Mouse (Mus musculus) thymus, postnatal 36 days (tissue): ENCODE data around the gene Gdpd2.
A peak's percentile ranks its signal among the peaks of the same experiment; 100 is the strongest.

ENCODE experiments used
- DNase-seq, 2 experiments: peaks; one replicate each; pipeline ENCODE4 v3.0.0; 2022; ENCODE audit warnings: mixed read lengths in 2 of 2

The Gdpd2 gene

DNA sequence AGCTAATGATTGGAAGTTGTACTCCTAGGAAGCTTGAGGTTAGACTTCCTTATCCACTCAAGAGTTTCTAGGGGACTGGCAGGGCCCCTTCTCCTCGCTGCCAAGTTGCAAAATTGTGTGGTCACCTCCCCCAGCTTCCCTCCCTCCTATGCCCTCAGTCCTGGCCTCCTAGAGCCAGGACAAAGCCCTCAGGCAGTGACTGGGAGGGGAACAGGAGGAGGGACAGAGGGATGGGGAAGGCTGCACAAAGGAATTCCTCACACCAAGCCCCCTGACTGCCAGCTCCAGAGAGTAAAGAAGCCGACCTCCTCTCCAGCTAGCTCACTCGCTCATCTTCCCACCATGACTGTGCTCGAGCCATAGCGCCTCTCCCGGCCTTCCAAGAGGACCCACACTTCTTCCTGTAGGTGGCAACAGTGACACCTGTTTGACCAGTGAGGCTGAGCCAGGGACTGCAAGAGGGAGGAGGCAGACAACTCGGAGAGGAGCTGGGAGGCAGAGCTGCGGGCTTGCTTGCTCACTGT is at the start of gene Gdpd2:
Gene Gdpd2 (plus strand): TSS at position 209 of the 524 bp plus-strand sequence.
- no peak for DNase-seq

DNA sequence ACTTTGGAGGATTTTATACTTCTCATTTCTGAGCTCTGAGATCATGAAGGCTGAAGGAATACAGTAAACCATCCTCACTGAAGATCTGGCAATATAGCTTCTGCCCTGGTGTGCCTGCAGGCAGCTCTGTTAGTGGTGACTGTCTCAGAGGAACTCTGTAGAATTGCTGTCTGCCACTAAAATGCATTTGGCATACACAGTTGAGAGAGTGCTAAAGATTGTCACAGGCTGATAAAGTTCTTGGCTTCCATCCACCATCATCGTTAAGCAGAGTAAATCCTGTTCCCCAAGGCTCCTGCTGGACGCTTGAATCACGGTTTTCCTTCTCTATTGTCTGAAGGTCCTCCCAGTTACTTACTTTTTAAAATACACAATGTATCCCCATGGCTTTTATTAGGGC is 43.1 kb upstream of the Gdpd2 start:
- DNase-seq, result no peak

DNA sequence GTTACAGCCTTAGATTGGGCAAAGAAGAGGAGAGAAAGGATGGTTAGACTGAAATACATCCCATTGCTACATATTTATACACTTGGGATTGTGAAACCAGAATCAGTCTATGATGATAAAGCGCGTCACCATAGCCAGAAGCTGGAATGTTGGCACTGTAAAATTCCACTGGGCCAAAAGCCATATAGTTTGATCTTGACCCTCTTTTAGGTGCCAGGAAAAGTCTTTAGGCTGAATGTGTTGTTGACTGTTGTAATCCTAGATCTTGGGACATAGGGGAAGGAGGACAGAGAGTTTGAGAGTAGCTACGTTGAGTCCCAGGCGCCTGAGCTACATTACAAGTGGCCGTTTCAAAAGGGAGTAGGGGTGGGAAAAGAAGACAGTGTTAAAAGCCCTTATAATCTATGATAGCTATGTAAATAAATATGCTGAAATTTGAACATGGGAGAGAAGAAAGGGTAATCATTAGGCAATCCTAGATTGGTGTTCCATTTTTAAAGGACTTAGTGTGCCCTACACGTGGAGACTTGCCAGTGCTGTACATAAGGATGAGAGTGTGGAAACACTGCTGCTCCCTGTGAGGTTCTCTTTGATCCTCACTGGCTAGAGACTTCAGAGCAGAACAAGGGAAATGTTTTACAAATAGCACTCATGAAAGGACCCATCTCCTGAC is 42.2 kb upstream of the Gdpd2 start:
- no peak for DNase-seq

DNA sequence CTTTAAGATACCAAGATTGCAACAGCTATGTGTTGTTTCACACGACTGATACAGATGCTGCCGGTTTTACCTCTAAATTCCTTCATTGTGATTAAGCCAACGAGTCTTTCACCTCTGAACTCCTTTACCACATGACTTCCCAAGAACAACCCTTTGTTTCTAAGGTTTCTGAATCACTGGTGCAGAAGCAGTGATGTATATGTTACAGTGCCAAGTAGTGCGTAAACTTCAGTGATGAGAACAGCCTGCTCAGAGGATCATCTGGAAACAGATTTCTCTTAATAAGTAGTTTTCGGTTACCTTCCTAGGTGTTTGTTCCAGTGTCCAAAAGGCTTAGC is 41.7 kb upstream of the Gdpd2 start:
- no peak for DNase-seq

DNA sequence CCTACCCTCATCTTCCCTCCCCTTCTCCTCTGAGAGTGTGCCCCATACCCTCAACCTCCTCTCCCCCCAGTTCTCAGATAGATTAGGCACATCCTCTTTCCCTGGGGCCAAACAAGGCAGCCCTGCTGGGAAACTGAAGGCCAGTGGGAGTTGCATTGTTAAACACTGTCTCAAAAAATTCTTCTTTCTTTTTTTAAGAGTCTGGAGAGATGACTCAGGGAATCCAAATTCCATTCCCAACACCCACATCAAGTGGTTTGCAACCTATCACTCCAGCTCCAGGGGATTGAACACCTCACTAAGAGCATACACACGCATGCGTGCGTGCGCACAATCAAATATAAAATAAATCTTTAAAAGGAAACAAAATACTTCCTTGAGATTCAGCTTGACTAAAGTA is 32.9 kb upstream of the Gdpd2 start:
- no peak for DNase-seq

DNA sequence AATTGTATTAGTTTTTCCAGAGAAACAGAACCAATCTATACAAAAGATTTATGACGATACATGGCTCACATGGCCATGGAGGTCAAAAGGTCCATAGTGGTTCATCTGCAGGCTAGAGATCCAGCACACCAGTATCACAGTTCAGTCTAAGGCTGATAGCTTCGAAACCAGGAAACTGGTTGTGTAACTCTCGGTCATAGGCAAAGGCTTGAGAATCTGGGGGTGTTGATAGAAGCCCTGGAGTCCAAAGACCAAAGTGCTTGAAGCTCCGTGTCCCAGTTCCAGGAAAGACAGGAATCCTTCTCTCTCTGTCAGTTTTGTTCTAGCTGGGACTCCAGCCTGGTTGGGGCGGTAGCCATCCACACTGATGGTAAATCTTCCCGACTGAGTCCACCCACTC is 21.6 kb upstream of the Gdpd2 start:
- no peak for DNase-seq

DNA sequence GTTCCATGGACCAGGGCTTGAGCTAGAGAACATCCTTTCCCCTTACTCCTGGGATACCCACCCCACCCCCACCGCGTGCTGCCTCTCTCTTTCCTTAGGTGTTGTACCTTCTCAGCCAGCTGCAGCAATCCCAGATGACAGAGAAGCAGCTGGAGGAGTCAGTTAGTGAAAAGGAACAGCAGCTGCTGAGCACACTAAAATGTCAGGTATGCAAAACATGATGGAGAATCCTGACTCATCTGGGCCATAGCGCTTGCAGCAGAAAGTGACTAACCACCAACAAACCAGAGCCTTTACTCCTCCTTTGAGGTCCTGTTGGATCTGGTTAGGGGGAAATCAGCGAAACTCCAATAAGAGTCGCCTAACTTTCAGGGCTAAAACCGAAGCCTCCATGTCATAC is 13.5 kb upstream of the Gdpd2 start:
- no peak for DNase-seq

DNA sequence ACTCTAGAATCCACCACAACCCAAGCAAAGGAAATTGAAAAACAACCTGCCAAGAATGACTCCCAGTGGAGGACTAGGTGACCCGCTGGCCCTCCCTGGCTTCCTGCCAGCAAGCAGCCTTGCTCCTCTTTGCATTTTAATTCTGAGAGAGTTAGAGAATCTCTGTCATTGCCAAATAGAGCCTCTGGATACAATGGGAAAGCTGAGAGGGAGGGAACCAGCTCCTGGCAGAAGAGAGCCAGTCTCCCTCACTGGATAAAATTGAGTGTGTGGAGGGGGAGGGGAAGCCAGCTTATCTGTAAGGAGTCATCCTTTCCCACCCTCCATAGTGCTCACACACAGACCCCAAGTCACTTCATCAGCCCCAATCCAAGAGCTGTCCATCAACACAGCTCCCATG is 726 bp upstream of the Gdpd2 start:
- DNase-seq, result no peak

DNA sequence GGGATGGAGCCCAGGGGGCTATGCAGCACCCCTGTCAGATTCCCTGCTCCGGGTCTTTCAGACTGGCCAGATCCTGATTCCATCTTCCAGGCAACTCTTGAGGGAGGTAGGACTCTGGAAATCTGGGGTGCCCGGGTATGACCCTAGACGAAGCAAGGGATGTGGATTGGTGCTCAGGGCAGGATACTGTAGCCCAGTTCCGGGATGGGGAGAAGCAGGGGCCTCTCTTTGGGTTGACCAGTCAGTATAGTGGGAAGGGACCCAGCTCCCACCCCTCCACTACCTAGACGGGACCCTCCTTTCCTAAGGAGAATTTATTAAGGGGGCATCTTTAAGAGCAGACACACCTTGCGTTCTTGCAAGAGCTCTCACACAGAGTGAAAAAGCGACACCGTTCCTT is 593 bp downstream of the Gdpd2 start:
- no peak for DNase-seq

DNA sequence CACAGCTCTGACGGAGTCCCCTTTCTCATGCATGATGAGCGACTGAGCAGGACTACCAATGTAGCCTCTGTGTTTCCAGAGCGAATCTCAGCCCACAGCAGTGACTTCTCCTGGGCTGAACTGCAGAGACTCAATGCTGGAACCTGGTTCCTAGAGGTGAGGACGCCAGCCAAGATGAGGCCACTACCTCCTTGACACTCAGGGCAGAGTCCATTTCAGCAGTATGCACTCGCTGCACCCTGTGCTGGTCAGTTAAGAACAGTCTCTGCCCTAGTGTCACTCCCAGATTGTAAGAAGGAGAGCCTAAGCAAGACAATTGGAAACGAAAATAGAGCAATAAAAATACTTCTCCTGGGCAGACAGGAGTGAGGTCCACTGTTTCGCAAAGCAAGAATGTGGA is 4.7 kb downstream of the Gdpd2 start:
- no peak for DNase-seq

DNA sequence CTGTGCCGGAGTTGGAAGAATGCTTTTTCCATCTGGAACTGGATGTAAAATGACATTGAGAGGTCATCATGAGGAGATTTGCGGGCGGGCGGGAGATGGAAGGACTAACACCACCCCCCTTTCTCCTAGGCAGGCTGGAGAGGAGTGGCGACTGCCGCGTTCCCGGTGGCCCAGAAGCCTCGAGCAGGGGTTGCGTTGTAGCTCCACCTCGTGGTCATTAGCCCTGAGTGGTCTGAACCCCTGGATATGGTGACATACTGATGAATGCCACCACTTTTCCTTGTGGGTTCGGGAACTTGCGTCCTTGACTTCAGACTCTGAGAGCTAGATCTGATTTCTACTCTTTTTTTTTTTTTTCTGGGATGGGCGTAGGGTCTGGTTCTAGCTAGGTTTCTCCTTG is 9.2 kb downstream of the Gdpd2 start:
- DNase-seq, result peak; percentile 6 to 8

DNA sequence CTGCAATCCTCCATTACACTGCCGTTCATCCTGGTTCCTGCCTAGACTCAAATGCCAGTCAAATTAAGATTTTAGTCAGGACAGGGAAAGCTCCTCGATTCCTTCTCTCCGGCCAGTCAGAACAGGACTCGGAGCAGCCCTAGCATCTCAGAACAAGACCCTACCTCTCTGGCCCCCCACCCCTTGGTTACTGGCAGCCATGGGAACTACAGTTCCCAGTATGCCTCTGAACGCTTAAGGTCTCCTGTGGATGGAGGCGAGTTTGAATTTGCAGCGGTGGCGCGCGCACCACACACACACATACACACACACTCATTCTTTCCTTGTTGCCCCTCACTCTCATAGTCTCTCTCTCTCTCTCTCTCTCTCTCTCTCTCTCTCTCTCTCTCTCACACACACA is 9.8 kb downstream of the Gdpd2 start:
- no peak for DNase-seq

DNA sequence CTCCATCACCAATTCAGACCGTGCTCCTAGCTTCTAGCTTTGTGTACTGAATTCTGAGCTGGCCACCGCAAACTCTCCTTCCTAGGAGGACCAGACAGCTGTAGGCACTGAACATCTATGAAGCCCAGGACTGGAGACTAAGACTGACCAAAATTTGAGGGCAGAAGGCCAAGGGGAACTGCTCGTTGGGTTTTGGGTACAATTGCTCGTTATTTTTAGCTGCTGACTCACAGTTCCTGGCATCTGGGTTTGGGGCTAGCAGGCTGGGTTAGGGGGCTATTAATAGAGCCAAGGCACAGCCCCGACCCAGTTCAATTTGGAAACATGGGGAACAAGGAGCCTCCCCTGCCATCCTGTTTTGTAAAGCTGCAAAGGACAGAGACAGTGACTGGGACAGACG is 11.1 kb downstream of the Gdpd2 start:
- DNase-seq, result no peak

DNA sequence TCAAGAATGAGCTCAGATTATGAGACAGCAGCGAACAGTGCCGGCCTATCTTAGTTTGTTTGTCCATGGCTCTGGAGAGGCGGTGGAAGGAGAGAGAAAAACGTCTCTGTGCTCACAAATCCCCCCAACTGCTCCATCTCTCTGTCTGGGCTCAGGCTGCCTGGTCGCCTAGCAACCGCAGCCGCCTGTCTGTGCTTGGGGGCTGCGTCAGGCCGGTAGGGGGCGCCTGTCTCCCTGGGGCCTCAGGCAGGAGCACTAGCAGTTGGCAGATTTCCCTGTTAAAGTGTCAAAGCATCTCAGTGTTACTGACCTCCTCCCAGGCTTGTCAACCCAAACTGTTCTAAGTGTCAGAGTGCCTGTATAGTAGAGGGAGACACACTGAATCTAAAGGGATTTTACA is 12.3 kb downstream of the Gdpd2 start:
- DNase-seq, result peak; percentile 50 to 64

DNA sequence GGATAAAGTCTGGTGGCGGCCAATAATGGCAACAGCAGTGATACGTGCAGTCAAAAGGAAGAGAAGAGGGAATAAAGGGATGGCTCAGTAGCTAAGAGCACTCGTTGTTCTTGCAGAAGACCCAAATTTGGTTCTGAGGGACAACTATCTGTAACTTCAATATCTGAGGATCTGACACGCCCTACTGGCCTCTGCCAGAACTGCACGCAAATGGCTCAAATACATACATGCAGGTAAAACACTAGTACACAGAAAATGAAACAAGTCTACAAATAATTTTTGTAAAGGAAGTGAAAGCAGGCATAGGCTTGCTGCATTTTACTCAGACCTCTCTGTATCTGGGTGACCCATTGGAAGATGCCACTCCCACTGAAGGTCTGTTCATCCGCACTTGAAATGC is 36.2 kb downstream of the Gdpd2 start:
- DNase-seq, result no peak

DNA sequence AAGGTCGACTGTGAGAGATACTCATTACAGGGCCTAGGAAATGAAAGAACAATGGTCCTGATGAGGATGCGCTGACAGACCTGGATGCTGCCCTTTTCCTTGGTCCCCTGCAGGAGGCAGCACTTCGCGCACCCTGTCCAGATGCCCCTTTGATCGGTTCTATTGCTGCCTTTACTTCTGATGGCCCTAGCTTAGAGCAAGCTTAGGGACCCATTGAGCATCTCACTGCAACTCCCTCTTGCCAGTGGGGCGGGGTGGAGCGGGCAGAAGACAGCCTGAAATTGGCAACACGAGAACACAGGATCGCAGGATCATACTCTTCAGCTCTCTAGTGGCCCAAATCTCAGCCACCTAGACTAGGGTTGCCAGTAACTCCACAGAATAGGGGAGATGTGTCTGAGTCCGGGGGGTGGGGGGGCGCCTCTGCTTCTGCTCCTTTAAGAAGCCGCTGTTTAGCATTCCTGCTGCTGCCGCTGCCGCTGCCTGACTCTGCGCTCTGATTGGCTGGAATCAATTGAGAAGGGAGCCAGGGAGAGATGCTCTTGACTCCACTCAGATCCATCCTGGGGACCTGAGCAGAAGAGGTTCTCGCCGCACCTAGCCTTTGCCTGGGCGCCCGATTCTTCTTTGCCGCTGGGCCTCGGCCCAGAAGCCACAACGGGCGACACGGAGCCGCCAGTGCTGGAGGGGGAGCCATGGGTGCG is 37.7 kb downstream of the Gdpd2 start, which contains the start of gene Dlg3:
Gene Dlg3 (plus strand): TSS at position 542 of the 704 bp plus-strand sequence.
- no peak for DNase-seq

DNA sequence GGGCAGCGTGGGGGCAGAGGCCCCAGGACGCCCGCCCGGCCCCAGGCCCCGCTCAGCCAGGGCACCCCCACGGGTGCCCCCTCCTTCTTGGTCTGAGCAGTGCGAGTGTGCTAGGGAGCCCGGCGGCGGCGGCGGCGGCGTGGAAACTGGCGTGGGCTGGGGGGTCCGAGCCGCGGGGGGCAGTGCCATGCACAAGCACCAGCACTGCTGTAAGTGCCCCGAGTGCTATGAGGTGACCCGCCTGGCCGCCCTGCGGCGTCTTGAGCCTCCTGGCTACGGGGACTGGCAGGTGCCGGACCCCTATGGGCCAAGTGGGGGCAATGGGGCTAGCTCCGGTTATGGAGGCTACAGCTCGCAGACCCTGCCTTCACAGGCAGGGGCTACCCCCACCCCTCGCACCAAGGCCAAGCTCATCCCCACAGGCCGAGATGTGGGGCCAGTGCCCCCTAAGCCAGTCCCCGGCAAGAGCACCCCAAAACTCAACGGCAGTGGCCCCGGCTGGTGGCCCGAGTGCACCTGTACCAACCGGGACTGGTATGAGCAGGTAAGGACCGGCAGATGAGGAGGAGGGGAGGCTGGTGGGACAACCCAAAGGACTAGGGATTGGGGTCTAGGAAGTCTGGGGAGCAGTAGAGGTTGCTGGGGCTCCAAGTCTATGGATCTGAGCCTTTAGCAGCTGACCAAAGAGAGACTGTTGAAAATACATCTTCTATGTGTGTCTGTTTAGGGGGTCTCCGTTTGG is 38.4 kb downstream of the Gdpd2 start:
- DNase-seq, result no peak

DNA sequence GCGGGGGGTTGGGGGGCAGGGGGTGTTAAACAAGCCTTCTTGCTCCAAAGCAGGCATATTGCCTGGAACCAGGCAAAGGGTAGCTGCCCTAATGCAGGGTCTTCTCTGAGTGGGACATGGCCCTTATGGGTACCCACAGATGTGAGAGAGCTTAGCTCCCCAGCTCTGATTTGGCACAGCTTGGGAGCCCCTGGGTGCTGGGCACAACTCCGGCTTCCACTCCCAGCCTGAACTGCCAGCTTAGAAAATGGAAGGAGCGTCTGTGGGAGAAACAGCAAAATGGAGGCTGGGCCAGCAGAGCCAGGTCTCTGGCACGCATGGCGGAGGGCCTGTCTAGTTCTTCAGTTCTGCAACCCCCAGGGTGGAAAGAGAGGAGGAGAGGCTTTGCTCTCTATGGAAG is 39.6 kb downstream of the Gdpd2 start:
- DNase-seq, result no peak

DNA sequence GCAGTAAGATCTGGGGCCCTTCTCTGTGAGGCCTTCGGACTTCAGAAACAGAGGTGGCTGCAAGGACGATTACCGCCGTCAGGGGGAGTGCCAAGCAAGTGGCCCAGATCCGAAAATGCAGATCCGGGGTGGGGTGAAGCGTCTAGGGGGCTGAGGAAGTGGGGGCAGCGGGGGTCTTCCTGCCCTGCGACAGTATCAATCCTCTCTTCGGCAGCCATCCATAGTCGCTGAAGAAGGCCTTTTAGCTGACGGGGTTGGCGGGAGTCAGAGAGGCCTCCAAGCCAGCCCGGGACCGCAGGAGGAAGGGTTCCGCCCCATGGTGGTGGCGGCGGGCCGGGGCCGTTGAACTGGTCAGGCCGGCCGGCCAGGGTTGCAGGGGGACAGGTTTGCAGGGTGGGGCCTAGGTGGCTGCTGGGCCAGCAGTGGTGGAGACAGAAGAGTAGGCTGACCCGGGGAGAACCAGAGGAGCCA is 44.7 kb downstream of the Gdpd2 start:
- DNase-seq, result peak; percentile 68 to 74

DNA sequence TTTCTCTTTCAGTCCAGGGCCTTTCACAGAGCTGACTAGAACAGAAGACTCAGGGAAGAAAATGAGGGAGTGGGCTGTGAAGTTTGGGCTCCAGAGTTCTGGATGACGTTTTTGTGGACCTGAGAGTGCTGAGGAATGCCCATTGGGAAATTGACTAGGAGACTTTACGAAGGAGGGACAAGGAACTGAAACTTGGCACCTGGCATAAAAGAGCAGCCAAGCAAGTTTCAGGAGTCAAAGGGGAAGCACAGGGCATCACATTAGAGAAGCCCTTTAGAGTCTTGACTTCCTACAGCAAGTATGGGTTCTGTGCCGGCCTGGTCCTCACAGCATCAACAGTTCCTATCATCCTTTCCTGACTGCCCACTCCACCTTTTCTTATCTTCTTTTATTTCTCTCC is 45.7 kb downstream of the Gdpd2 start:
- DNase-seq, result no peak

DNA sequence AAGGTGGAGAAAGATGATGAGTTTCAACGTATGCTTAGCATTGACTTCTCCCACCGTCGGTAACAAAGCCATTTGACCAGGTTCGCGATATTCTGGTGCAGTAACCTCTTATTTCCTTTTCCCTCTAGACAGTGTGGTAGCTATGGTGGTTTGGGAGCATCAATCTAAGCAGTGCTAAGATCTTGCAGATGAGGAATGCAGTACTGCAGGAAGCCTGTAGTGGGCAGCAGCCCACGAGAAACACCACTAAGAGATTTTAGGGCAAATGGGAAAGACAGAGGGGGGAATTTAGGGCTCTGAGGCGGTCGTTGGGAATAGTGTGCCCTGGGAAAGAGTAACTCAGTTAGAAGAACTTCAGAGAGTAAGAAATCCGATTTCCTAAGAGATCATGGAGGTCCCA is 46.8 kb downstream of the Gdpd2 start:
- peak; percentile 51 to 55 for DNase-seq

DNA sequence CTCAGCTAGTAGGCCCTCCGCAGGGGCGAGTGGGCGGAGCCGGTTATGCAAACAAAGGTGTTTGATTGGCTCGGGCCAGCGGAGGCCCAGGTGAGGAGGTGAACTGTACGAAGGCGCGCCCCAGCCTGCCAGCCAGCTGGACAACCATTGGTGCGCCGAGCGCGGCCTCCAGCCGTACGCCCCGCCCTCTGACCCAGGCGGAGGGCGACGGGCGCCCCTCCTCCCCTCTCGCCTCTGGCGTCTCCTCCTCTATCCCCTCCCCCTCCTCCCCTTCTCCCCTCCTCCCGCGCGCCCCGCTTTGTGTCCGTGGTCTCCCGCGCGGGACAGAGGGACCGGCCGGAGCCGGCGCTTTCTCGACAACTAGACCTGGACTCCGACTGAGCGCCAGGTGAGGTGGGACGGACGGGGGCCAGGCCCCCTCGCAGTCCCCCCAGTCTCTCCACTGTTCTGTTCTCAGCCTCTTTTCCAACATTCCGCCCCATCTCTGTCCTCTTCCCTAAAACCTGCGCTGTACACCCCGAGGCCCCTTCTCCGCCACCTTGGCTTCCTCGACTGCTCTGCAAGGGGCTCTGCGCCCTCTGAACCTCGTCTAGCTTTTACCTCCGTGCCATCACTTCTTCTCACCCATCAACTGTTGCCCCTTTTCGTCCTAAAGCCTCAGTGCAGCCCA is 47.4 kb downstream of the Gdpd2 start:
- peak; percentile 79 to 91 for DNase-seq

DNA sequence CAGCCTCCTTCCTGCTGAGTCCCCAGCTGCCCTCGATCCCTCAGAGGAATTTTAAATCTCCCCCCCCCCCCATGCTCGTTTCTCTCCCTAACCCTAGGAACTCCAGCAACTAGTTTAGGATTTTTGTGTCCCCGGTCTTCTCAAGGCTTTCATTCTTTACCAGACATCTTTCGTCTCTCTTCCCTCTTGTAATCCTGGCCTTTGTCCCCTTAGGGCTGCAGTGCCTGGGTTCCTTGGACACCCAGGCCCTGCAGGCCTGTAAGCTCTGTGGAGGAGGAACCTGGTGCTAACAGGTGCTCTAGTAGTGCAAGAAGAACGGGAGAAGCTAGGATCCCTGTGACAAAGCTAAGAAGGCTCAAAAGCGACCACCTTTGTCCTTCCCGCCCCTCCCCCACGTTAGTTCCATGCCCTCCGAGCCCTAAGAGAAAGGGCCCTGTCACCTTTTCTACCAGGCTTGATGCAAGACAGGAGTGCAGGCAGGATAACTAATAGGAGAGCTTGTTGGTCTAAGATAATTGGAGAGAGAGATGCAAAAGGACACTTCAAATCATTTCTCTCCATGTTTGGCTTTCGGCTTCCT is 48.1 kb downstream of the Gdpd2 start:
- peak in 1 of 2 experiments; percentile 10 for DNase-seq
